Mouse (Mus musculus) G1E (cell line): ENCODE results near the gene Fam53b. TPM values are rescaled to one million over a fixed set of nuclear protein-coding genes. Genes with fewer than 3 reads are reported as not detected.

Source experiments
- ATAC-seq: 2 replicates; pipeline ENCODE4 v1.8.0; 2016; ENCODE audit warnings: mild to moderate bottlenecking; ENCODE audit not compliant: insufficient number of reproducible peaks, poor library complexity, low FRiP score, severe bottlenecking; ENCODE audit errors: extremely low read depth
- DNase-seq: peaks from one replicate; pipeline ENCODE4 v3.0.0; 2012; ENCODE audit warnings: low spot score
- H3K27me3 ChIP-seq: 2 replicates; pipeline ENCODE4 v1.6.1; 2012; ENCODE audit warnings: mild to moderate bottlenecking, low read length, inconsistent platforms; ENCODE audit not compliant: insufficient read depth
- H3K36me3 ChIP-seq: replicated peaks from 2 replicates; pipeline ENCODE3; 2012; ENCODE audit warnings: mild to moderate bottlenecking, inconsistent platforms
- H3K4me1 ChIP-seq: 2 replicates; pipeline ENCODE4 v1.6.1; 2012; ENCODE audit warnings: low read depth, low read length, inconsistent platforms, mixed read lengths; ENCODE audit not compliant: insufficient read depth
- H3K4me3 ChIP-seq: 2 replicates; pipeline ENCODE4 v1.5.1; 2012; ENCODE audit warnings: low read depth, mild to moderate bottlenecking, inconsistent platforms, low read length, moderate library complexity, mixed read lengths
- H3K9me3 ChIP-seq: replicated peaks from 2 replicates; pipeline ENCODE4 v1.6.1; 2012; ENCODE audit warnings: inconsistent platforms
- CTCF ChIP-seq: IDR thresholded peaks from 2 replicates; pipeline ENCODE4 v1.5.1; 2012; ENCODE audit warnings: low read depth, low read length, inconsistent platforms, mixed read lengths
- GATA1 ChIP-seq: IDR thresholded peaks from 2 replicates; pipeline ENCODE4 v1.6.1; 2012; ENCODE audit warnings: borderline replicate concordance, low read length, inconsistent platforms, mixed read lengths
- GATA2 ChIP-seq: IDR thresholded peaks from 2 replicates; pipeline ENCODE4 v1.6.1; 2012; ENCODE audit warnings: low read depth, low read length, inconsistent platforms, borderline replicate concordance
- POLR2AphosphoS5 ChIP-seq: IDR thresholded peaks from 2 replicates; pipeline ENCODE4 v1.6.1; 2012; ENCODE audit warnings: low read depth, low read length, inconsistent platforms; ENCODE audit not compliant: insufficient replicate concordance
- TAL1 ChIP-seq: conservative IDR thresholded peaks from 2 replicates; pipeline ENCODE4 v1.6.1; 2012; ENCODE audit warnings: low read depth, low read length, inconsistent platforms, mixed read lengths
- polyA plus RNA-seq: library from polyadenylated mRNA; stranded (reverse); fragments of >175 nt; gene quantifications from 2 replicates; pipeline ENCODE4 v1.2.3, GENCODE M21; 2012
- total RNA-seq, 2 experiments: library from RNA; stranded (forward) in 1 of 2; stranded (reverse) in 1 of 2; fragments of 200-1000 nt in 1 of 2; fragments of >200 nt in 1 of 2; fragmentation: Nextera tagmentation in 1 of 2; gene quantifications; 2 replicates each; pipeline ENCODE4 v1.2.3; 2014 to 2017

Fam53b gene
- total and polyA plus RNA-seq, 3 experiments = 22.1 to 63.6 (median 23.8) TPM

GRCm38 (mm10) chr7:132753518-132754388 lies 59.9 kb downstream of the Fam53b start:
- ATAC-seq (no peak), DNase-seq (no peak)
- Histone ChIP-seq H3K4me1 (peaks cover 13% of the 10 kb centered on the region), H3K9me3 (no peaks in the 10 kb centered on the region), H3K27me3 (no peaks in the 10 kb centered on the region), H3K4me3 (no peak overlapping the region), H3K36me3 (peaks cover 97% of the 10 kb centered on the region)
- TF ChIP-seq GATA2 (no peak), POLR2AphosphoS5 (no peak), GATA1 (no peak), CTCF (no peak), TAL1 (no peak)

- Histone ChIP-seq H3K36me3 (peaks cover 96% of the 10 kb centered on the region), H3K27me3 (no peaks in the 10 kb centered on the region), H3K4me3 (no peak overlapping the region), H3K4me1 (peaks cover 21% of the 10 kb centered on the region), H3K9me3 (no peaks in the 10 kb centered on the region)
- TF ChIP-seq GATA1 (no peak), CTCF (no peak), GATA2 (no peak), TAL1 (no peak), POLR2AphosphoS5 (no peak)
- ATAC-seq (no peak), DNase-seq (no peak)
Observed at GRCm38 (mm10) chr7:132751716-132752115, 62.0 kb downstream of the Fam53b start.

GRCm38 (mm10) chr7:132749504-132749903 lies 64.2 kb downstream of the Fam53b start:
- Histone ChIP-seq H3K9me3 (no peaks in the 10 kb centered on the region), H3K4me3 (no peak overlapping the region), H3K4me1 (peaks cover 14% of the 10 kb centered on the region), H3K27me3 (no peaks in the 10 kb centered on the region), H3K36me3 (peaks cover 88% of the 10 kb centered on the region)
- no peak for DNase-seq
- no peak for ATAC-seq
- TF ChIP-seq POLR2AphosphoS5 = no peak
- no peak for TF ChIP-seq GATA2
- TF ChIP-seq GATA1 = no peak
- no peak for TF ChIP-seq TAL1
- TF ChIP-seq CTCF = no peak

- Histone ChIP-seq H3K9me3 (no peaks in the 10 kb centered on the region), H3K36me3 (peaks cover 78% of the 10 kb centered on the region), H3K4me1 (peaks cover 14% of the 10 kb centered on the region), H3K27me3 (no peaks in the 10 kb centered on the region), H3K4me3 (no peak overlapping the region)
- DNase-seq = no peak
- 0 out of 2 replicates have a peak, but pooled peaks have one; percentile 8 for ATAC-seq
- TF ChIP-seq POLR2AphosphoS5 = no peak
- no peak for TF ChIP-seq GATA1
- no peak for TF ChIP-seq CTCF
- no peak for TF ChIP-seq TAL1
- no peak for TF ChIP-seq GATA2
Observed at GRCm38 (mm10) chr7:132748076-132748769, 65.5 kb downstream of the Fam53b start.

- no peak for TF ChIP-seq POLR2AphosphoS5
- no peak for TF ChIP-seq CTCF
- no peak for TF ChIP-seq TAL1
- TF ChIP-seq GATA1 = no peak
- no peak for TF ChIP-seq GATA2
- no peaks in the 10 kb centered on the region for H3K9me3 ChIP-seq
- peaks cover 14% of the 10 kb centered on the region for H3K4me1 ChIP-seq
- peaks cover 78% of the 10 kb centered on the region for H3K36me3 ChIP-seq
- DNase-seq (no peak), ATAC-seq (no peak)
- H3K4me3 ChIP-seq = no peak overlapping the region
- no peaks in the 10 kb centered on the region for H3K27me3 ChIP-seq
Observed at GRCm38 (mm10) chr7:132747096-132747495, 66.6 kb downstream of the Fam53b start.

- no peaks in the 10 kb centered on the region for H3K27me3 ChIP-seq
- H3K4me3 ChIP-seq = no peak overlapping the region
- peaks cover 72% of the 10 kb centered on the region for H3K36me3 ChIP-seq
- peaks cover 41% of the 10 kb centered on the region for H3K4me1 ChIP-seq
- ATAC-seq (no peak), DNase-seq (no peak)
- no peaks in the 10 kb centered on the region for H3K9me3 ChIP-seq
- TF ChIP-seq POLR2AphosphoS5 (no peak), GATA2 (no peak)
Observed at GRCm38 (mm10) chr7:132742912-132743311, 70.8 kb downstream of the Fam53b start.
